Mouse (Mus musculus): ENCODE results near the gene Bcl7c.

The Bcl7c gene

DNA sequence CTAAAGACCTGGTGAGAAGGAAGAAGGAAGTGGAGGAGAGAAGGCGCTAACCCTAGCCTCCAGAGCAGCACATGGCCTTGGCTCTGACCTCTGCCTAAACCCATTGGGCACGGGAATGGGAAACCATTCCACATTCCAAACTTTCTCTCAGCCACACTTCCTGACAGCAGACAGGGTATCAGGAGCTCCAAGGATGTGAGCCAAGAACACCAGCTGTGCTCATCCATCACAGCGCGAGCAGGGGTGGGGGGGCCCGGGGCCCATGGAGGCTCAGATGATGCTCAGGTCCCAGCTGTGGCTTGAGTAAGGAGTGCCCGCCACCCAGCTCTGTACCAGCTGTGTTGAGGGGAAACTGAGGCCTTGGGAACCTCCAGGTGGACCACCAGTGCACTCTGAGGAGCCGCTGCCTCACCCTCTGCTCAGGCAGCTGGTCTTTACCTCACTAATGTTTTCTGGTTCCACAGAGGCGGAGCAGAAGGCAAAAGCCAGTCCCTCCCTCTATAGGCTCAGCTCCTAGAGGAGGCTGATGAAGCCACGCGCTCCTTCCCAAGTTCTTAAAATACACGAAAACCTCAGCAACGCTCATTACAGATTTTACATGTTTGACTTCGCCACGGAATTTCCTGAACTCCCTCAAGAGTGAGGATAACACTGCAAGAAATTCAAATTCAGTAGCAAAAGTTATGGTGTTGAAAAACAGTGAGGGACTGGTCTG, 23.3 kb downstream of the Bcl7c start:
- DNase-seq (ENCODE audit: low spot score in 2 of 2) = peak in 1 of 2 experiments; percentile 50

DNA sequence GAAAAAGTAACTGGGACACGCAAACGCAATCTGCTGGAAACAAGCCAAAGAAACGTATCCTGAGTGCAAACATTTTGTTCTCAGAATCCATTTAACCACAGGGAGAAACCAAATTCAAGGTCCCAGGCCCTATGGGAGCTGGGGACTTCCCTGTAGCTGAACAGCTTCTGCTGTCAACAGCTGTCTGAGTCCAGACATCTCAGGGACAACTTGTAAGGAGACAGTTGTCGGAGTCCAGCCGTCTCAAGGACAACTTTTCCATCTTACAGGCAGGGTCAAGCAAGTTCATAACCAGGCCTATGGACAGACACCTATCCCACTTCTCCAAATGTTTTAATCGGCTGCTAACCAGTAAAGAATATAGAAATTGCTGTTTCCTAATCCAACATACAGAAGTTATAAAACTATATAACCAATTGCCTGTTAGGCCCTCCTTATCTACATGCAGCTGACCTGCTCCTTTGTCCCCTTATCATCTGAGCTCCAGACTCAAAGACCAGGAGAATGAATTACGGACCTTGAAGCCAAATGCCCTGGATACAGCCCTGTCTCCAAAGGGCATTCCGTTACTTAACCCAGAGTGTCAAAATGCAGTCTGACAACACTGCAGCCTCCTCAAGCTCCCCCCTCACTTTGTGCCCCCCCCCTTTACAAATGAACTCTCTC, 26.7 kb downstream of the Bcl7c start:
- DNase-seq (ENCODE audit: low spot score in 2 of 2) = no peak

DNA sequence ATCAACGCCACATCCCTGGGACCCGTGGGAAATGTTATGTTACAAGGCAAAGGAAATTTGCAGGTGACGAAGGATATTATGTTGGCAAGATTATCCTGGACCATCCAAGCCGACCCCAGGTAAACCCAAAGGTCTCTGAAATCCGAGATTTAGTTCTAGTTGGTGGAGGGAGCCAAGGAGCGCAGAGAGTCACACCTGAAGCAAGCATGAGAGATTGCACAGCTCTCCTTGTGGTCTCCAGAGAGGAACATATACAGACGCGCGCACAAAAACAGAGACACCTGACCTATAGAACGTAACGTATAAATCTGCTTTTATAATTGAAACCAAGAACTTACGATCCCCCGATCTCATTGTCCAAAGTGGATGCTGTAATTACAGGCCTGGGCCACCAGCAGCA, 28.2 kb downstream of the Bcl7c start:
- no peak for DNase-seq (ENCODE audit: low spot score in 2 of 2)

DNA sequence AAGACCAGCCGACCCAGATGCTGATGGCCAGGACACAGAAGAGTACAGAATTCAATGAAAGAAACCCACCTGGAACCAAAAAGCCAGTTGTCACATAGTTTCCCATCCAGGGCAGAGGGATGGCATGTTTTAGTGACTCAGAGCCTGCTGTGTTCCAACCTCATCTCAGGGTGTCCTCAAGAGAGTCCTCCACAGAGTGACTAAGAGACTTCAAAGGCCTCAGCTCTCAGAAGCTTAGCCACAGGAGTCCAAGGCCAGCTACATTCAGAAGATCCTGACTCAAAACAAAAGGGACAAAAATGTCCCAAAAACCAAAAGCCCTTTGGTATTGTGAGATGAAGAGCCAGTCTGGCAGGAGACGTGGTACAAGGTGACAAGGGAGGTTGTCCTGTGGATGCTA, 29.9 kb downstream of the Bcl7c start:
- no peak for DNase-seq (ENCODE audit: low spot score in 2 of 2)

DNA sequence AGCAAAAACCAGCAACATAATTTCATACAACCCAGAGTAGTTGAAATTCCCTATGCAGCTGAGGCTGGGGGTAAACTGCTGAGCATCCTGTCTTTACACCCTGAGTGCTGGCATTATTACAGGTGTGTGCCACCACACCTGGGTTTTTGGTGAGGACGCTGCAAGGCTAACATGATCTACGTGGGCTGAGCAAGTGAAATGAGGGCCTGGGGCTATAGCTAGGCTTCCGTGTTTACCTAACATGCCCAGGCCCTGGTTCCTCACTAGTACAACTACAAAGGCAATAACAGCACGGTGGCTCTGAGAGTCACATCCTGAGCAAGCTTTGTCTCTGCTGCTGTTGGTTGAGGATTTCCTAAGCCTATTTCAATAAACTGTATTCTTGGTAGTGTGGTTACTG, 31.1 kb downstream of the Bcl7c start:
- no peak for DNase-seq (ENCODE audit: low spot score in 2 of 2)

DNA sequence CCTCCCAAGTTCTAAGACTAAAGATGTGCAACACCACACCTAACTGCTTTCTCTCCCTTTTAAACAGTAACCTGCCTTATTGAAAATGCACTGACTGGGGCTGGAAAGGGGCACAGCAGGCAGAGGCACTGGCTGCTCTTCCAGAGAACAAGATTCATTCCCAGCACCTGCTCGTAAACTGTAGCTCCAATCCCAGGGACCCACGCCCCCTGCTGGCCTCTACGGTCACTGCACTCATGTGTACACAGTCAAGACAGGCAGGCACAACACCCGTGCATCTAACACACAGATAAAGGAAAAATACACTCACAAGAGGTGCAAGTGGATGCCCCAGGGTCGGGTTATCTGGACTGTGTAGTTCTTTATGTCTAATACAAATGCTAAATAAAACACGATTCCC, 31.7 kb downstream of the Bcl7c start:
- no peak for DNase-seq (ENCODE audit: low spot score in 2 of 2)

DNA sequence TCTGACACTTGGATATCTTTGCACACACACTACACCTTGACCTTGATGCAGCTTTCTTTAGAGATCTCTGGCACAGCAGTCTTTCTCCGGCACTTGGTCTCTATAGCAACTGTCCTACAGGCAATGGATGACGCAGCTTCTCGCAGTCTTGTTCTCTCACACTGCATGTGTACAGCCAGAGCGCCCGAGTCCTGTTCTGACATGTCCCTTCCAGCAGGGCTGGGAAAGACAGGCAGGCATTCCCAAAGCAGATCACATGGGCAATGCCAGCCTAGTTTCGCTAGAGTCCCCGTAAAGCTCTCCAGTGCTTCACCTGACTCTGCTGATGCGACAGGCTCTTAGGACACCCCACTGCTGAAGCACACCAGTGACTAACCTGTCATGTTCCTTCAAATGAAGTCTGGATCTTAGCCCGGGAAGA, 33.3 kb downstream of the Bcl7c start:
- DNase-seq (ENCODE audit: low spot score in 2 of 2) = peak in 1 of 2 experiments; percentile 48

DNA sequence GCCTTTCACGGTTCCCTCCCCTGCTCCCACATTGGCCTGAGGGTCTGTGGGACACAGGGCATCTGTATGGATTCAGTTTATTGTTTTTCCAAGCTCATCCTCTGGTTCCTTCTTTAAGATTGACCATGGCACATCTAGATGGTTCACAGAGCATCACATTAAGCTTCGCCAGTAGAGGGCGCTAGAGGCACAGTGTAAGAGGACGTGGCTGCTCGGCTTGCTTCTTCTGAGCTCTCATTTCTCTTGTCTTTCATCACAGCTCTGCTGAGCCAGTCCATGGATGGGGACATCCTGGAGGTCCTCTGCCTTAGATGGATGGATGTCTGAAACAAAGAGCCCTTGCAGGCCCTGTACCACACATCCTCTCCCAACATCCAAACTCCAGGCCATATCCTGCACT, 33.8 kb downstream of the Bcl7c start:
- peak; percentile 84 to 93 for DNase-seq (ENCODE audit: low spot score in 2 of 2)

DNA sequence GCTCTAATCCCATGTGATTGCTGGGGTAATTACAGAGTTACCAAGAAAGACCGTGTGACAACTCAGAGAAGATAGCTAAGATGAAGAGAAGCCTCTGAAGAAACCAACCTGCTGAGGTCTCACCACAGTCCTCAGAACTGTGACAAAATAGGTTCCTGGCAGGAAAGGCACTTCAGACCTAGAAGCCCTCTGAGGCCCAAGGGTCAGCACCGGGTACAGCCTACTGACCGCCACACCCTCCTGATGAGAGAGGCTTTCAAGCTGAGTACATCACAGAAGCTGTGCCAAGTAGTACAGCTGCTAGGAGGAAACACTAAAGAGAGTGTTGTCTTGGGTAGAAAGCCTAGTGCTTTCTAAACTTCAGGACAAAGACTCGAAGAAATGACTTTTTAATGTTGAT, 36.0 kb downstream of the Bcl7c start:
- no peak for DNase-seq (ENCODE audit: low spot score in 2 of 2)

DNA sequence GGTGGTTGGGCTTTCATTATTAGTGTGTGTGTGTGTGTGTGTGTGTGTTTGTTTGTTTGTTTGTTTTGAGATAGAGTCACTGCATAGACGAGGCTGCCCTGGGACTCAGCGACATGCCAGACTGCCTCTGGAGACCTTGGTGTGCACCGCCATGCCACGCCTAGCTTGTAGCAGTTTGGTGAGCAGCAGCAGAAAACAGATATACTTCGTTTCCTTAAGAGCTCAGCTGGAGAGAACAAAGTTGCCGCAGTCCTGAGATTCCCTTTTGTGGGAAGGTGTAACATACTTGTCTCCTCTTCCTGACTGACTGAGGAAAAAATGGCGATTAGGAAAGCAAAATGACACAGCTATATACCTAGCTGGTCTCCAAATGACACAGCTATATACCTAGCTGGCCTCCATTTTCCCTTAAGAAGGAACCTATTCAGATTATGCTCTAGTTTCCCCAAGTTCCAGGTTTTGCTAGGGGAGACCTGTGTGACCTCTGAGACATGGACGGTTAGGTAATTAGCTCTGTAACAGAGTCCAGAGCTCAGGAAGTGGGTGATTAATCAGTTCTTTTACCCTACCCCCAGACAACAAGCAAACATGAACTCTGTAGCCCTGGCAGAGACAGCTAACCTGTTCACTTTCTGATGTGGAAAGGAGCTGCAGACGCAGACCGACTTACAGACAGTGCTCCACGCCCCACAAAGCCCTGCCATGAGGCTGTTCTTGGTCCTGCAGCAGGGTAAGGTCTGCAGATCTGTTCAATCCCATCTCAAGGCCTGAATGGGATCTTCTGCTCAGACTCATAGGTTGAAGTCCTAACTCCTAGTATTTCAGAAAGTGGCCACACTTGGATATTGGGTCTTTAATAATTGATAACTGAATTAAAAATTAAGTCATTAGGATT, 36.6 kb downstream of the Bcl7c start:
- DNase-seq (ENCODE audit: low spot score in 2 of 2) = no peak

DNA sequence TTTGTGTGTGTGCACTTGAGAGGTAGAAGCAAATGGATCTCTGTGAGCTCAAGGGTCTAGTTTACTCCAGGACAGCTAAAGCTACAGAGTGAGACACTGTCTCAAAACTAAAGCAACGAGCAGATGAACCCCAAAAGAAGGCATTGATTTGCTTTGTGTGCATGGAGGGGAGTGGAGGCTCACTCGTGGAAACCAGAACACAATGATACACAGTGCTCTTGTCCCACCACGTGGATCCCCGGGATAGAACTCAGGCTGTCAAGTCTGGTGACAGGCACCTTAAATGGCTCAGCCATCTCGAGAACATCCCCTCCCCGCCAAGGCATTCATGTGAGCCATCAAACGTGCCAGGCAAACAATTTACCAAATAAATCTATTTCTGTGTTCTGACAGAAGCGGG, 41.6 kb downstream of the Bcl7c start:
- no peak for DNase-seq (ENCODE audit: low spot score in 2 of 2)

DNA sequence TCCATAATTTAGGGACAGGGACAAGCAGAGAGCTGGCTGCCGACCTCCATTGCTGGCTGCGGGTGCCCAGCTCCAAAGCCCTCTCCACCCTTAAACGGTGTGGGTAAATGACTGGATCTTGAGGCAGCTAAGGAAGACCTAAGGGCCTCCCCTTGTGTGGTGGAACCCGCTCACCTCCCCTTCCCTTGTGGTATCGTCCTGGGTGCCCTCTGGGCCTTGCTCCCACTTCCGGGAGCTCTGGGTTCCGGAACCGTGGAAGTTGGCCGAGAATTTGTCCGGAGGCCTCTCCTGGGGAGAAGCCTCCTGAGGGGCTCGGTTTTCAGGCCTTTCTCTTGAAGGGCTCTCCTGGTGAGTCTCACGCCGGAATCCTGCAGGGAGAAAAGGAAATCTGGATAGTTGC, 42.1 kb downstream of the Bcl7c start:
- no peak for DNase-seq (ENCODE audit: low spot score in 2 of 2)

DNA sequence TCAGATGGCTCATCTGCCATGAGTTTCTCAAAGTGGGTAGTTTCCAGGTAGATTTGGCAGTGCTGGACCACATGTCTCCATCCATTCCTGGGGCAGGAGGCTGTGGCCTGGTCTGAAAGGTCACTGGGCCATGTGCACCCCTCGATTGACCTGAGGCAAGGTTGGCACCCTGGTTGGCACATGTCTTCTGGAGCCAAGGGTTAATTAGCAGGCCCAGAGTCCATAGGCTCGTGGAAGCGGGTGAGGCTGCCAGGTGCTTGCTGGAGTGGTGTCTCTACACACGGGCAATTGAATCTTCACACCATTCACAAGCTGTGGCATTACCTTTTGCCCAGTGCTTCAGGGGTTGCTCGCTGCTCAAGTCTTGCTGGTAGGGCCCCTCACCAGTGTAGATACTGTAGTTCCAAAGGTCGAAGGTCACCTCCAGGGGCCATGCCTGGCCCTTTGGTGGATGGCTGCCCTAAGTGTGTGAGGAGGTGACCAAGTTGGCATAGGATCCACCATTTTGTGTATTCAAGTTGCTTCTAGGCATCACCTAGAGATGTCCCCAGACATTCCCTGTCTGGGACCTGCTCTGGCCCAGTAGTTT, 42.6 kb downstream of the Bcl7c start:
- no peak for DNase-seq (ENCODE audit: low spot score in 2 of 2)

DNA sequence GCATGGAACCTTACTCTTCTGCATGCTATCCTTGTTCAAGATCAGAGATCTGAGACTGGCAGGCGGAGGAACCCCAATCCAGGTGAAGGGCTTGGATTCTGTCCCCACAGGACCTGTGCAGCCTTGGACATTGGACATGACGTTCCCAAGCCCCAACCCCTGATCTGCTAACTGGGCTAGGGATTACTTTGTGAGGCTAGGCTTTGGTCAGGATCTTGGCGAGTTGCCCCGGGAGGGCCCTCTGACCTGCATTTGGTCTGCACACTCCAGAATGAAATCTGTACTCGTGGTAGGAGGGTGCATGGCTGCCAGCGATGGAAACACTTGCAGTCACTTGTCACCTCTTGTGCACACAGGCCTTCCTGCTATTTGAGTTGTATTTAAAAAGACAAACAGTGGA, 45.8 kb downstream of the Bcl7c start:
- no peak for DNase-seq (ENCODE audit: low spot score in 2 of 2)

DNA sequence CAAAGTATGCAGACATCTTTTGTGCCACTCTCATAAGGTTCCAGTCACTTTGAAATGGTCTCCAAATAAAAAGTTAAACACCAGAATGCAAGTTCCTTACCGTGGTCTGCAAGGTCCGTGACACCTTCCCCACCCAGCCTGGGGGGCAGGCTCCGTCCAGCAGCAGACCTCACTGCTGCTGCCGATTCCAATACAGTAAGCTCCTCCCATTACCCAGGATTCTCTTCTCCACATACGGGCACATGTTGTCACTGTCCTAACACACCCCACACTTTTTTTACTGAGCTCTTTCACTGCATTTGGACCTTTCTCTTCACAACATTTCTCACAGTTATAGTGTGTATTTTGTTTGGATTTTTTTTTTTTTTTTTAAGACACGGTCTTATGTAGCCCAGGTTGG, 46.9 kb downstream of the Bcl7c start:
- no peak for DNase-seq (ENCODE audit: low spot score in 2 of 2)

DNA sequence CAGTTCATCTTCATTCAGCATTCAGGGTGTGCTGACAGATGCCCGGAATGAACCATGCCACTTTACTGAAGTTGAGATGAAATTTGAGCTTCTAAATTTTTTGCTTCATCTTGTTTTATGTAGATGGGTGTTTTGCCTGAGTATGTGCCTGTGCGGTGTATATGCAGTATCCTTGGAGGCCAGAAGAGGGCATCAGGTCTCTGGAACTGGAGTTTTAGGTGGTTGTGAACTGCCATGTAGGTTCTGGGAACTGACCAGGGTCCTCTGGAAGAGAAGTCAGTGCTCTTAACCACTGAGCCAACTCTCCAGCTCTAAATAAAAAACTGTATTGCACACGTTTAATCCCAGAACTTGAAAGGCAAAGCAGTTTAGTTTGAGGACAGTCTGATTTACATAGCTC, 47.9 kb downstream of the Bcl7c start:
- DNase-seq (ENCODE audit: low spot score in 2 of 2) = no peak

DNA sequence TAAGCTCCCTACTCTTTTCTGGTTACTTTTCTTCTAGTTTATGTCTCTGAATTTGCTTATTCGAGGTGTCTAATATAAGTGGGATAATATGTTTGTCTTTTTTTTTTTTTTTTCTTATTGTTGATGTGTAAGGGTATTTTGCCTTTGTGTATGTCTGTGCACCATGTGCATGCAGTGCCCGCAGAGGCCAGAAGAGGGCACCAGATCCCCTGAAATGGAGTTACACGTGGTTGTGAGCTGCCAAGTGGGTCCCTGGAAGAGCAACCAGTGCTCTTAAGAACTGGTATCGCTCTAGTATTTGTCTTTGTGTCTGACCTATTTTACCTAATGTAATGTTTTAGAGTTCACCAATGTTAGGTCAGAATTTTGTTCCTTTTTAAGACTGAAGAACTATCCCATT, 51.8 kb downstream of the Bcl7c start:
- peak; percentile 17 to 29 for DNase-seq (ENCODE audit: low spot score in 2 of 2)

DNA sequence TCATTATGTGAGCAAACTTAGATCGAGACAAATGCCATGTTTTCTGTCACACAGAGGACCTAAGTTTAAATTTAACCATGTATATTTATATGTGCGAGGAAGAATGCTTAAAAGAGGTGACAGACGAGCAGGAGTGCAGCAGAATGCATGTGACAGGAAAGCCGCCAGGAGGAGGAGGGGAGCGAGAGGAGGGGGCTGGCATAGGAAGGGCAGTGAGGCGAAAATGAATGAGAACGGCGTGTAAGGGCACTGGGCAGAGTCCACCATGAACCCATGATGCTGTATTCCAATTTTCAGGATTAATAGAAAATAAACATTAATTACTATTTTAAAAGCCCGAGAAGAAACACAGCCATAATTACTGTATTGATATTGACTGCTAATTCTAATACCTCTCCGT, 54.4 kb downstream of the Bcl7c start:
- DNase-seq (ENCODE audit: low spot score in 2 of 2) = no peak

DNA sequence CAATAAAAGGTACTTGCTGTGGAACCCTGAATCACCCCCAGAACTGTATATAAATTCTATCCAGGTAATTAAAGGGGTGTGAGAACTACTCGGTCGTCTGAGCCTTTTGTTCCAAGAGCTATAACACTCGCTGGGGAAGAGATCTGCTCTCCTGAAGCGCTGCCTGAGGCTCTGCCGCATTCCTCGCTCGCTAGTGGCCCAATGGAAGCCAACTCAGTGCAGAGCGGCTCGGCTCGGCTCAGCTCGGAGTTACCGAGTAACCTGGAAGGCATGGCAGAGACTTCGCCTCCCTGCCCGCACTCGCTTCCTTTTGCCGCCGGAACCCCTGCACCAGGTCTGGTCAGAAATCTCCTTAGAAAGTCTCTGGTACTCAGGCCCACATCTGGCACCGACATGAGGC, 56.7 kb downstream of the Bcl7c start:
- no peak for DNase-seq (ENCODE audit: low spot score in 2 of 2)

DNA sequence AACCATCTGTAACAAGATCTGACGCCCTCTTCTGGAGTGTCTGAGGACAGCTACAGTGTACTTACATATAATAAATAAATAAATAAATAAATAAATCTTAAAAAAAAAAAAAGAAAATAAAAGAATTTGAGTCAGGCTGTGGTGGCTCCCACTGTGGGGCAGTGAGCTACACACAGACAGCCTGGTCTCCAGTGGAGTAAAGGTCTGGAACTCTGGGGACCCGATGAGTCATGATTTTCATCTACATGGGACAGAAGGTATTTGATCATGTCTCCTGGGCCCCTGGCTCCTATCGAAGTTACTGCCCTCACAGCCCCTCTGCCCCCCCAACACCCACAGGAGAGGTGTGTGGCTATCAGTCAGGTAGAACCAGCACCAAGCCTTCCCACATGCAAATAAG, 57.1 kb downstream of the Bcl7c start:
- no peak for DNase-seq (ENCODE audit: low spot score in 2 of 2)

DNA sequence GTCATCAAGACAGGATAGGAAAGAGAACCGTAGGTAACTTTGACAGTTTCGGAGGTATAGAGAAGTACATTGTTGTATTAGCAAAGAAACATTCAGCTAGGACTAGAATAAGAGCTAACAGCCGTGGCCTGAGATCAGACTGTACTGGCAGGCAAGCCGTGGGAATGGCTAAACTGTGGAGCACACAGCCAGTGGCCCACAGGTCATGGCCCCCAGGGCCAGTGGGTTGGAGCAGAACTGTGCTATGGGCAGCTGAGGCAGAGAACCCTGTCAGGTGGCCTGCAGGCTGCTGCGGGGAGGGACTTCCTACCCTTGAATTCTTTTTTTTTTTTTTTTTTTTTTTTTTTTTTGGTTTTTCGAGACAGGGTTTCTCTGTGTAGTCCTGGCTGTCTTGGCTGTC, 59.5 kb downstream of the Bcl7c start:
- no peak for DNase-seq (ENCODE audit: low spot score in 2 of 2)

DNA sequence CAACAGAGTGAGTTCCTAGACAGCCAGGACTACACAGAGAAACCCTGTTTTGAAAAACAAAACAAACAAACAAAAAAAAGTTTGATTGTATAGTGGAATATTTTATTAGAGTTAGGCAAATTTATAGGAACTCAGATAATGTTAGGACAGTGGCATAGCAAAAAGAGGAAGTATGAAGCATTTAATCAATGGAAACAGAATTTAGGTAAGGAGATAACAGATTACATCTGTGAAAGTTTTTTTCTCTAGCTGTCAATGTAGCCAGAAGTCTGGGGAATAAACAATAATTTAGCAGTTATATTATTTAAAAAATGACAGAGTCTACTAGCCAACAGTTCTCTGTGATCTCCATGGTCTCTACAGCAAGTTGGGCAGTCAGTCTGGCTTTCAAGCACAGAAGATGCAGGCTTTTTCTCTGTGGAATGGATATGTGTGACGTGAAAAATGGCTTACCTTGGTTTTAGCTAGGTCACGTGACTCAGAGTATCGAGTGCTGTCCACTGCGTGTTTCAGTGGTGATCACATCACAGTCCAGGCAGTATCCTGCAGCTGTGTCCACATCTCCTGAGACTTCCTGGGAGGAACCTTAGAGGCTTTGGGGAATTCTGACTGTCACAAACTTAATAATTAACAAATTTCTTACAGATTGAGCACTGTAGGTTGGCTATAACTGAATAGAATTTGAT, 60.1 kb downstream of the Bcl7c start:
- DNase-seq (ENCODE audit: low spot score in 2 of 2) = no peak

Measured in frontal cortex, postnatal 36 days (tissue).